Mouse (Mus musculus) E14TG2a.4 (cell line): Measurements from ENCODE around the gene Ttc4.

Experiments
- CTCF ChIP-seq: conservative IDR thresholded peaks from 2 replicates; pipeline ENCODE4 v1.5.1; 2014; ENCODE audit warnings: low read length
- NANOG ChIP-seq: IDR thresholded peaks from 2 replicates; pipeline ENCODE4 v1.6.1; 2014; ENCODE audit warnings: borderline replicate concordance, low read length, mixed read lengths

GRCm38 (mm10) chr4:106707957-106708356 lies 29.2 kb upstream of the Ttc4 start:
- TF ChIP-seq CTCF (no peak), NANOG (no peak)
